Mouse (Mus musculus) forebrain, embryonic 11.5 days (tissue): ENCODE measurements around the gene Ldb3. TPM values are rescaled to one million over a fixed set of nuclear protein-coding genes. Genes with fewer than 3 reads are reported as not detected.
A peak's percentile ranks its signal among the peaks of the same experiment; 100 is the strongest.

Experiments
- ATAC-seq: fragments of 200-750 bp; cut with Nextera tagmentation; replicated peaks from 2 replicates; pipeline ENCODE4 v1.8.0; 2017; ENCODE audit warnings: moderate TSS enrichment; ENCODE audit not compliant: low FRiP score
- DNase-seq: peaks from one replicate; pipeline ENCODE4 v3.0.0-alpha.2; 2017; ENCODE audit warnings: low spot score
- H3K27ac ChIP-seq: fragments of 300-500 bp; sonication (generic); 2 replicates; pipeline ENCODE4 v1.5.1; 2014; ENCODE audit warnings: low read depth, low read length
- H3K27me3 ChIP-seq: fragments of 300-500 bp; sonication (generic); 2 replicates; pipeline ENCODE4 v1.6.1; 2014; ENCODE audit warnings: mild to moderate bottlenecking, low read length, mixed read lengths; ENCODE audit not compliant: control insufficient read depth, insufficient read depth
- H3K36me3 ChIP-seq: fragments of 300-500 bp; sonication (generic); 2 replicates; pipeline ENCODE4 v1.6.1; 2014; ENCODE audit warnings: mild to moderate bottlenecking, low read length, moderate library complexity, mixed read lengths; ENCODE audit not compliant: control insufficient read depth, insufficient read depth
- H3K4me1 ChIP-seq: fragments of 300-500 bp; sonication (generic); replicated peaks from 2 replicates; pipeline ENCODE4 v1.6.1; 2014; ENCODE audit warnings: low read length, mixed read lengths; ENCODE audit not compliant: control insufficient read depth, insufficient read depth
- H3K4me2 ChIP-seq: fragments of 300-500 bp; sonication (generic); 2 replicates; pipeline ENCODE4 v1.6.1; 2014; ENCODE audit warnings: low read depth, mild to moderate bottlenecking, low read length, moderate library complexity, mixed read lengths; ENCODE audit not compliant: severe bottlenecking
- H3K4me3 ChIP-seq: fragments of 300-500 bp; sonication (generic); 2 replicates; pipeline ENCODE4 v1.5.1; 2014; ENCODE audit warnings: low read depth, low read length
- H3K9ac ChIP-seq: fragments of 300-500 bp; sonication (generic); 2 replicates; pipeline ENCODE4 v1.6.1; 2014; ENCODE audit warnings: low read length
- H3K9me3 ChIP-seq: fragments of 300-500 bp; sonication (generic); 2 replicates; pipeline ENCODE4 v1.6.1; 2016; ENCODE audit warnings: low read length, mixed read lengths; ENCODE audit not compliant: control insufficient read depth
- WGBS: fragments of 180-500 bp; shearing (Covaris S2); extraction: QIAGEN DNeasy Blood & Tissue Kit; methylation state at CpG from one replicate; pipeline ENCODE4 v1.1.7; 2014; 5-methylcytosine and 5-hydroxymethylcytosine counted together
- polyA plus RNA-seq: library from polyadenylated mRNA; unstranded; fragments of >200 nt; fragmentation: Nextera tagmentation; extraction: Ambion mirVana; gene quantifications from 2 replicates; pipeline ENCODE4 v1.2.1, GENCODE M21; 2014

Gene Ldb3
- polyA plus RNA-seq, 1 experiment from 2014 or later, result not detected

DNA sequence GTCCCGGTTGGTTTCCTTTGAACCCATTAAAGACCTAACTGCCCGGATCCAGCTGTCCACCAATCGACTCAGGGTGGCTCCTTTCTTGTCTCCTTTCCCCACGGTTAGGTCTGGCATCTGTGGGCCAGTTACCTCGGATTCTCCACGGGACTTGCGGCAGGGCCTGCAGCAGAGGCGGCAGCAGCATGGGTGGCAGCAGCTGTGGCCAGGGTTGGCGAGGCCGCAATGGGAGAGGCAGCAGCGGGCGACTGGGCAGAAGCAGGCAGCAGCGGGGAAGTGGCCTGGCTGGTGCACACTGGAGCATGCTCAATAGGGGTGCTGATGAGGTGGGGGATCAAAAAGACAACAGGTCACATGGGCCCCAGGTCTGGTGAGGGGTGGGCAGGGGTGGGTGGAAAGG is 33.3 kb downstream of the Ldb3 start:
- ATAC-seq (no peak), DNase-seq (no peak)
- no peak overlapping the region for H3K9ac ChIP-seq
- H3K4me3 ChIP-seq, result no peak overlapping the region
- no peaks in the 10 kb centered on the region for H3K4me1 ChIP-seq
- no peaks in the 10 kb centered on the region for H3K36me3 ChIP-seq
- no peak overlapping the region for H3K27ac ChIP-seq
- H3K9me3 ChIP-seq, result no peaks in the 10 kb centered on the region
- no peaks in the 10 kb centered on the region for H3K27me3 ChIP-seq
- WGBS, result 76% methylated on average over 13 of the region's 13 CpGs
- no peak overlapping the region for H3K4me2 ChIP-seq

DNA sequence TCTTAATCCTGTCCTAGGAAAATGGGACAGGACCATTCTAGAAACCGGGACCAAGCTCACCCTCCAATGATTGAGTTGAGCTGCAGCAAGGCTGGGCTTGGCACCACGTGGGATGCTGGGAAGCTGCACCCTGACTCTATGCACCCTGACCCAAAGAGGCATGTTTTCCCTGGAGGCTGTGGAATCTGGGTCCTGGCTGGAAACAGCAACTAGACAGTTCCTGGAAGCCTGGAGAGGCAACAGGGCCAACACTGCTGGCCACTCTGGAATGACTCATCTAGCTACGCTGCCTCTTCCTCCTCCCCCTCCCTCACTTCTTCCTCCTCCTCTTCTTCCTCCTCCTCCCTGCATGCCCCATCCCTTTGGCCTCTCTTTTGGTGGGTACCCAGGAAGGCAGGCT is 34.4 kb downstream of the Ldb3 start:
- H3K4me3 ChIP-seq, result no peak overlapping the region
- no peaks in the 10 kb centered on the region for H3K9me3 ChIP-seq
- ATAC-seq (no peak), DNase-seq (no peak)
- no peaks in the 10 kb centered on the region for H3K27me3 ChIP-seq
- no peak overlapping the region for H3K27ac ChIP-seq
- H3K36me3 ChIP-seq, result no peaks in the 10 kb centered on the region
- WGBS, result 75% methylated on average over 3 of the region's 3 CpGs
- H3K9ac ChIP-seq, result no peak overlapping the region
- H3K4me2 ChIP-seq, result no peak overlapping the region
- no peaks in the 10 kb centered on the region for H3K4me1 ChIP-seq

DNA sequence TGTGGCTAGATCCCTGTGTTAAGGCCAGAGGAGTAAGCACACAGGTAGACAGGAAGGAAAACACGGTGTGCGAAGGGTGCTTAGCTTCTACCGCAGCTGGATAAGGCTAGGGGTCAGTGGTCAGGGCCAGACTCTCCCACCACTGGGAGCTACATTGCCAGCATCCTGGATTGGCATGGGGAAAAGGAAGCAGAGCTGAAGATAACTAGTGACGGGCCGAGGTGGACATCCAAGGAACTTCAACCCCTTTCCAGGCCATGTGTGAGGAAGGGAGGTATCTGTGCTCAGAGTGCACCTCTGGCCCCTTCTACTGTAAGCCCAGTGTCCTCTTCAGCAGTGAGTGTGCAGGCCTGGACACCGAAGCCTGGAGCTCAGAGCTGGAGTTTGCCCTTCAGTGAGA is 35.0 kb downstream of the Ldb3 start:
- no peaks in the 10 kb centered on the region for H3K27me3 ChIP-seq
- H3K4me3 ChIP-seq, result no peak overlapping the region
- ATAC-seq (no peak), DNase-seq (no peak)
- no peaks in the 10 kb centered on the region for H3K4me1 ChIP-seq
- no peaks in the 10 kb centered on the region for H3K9me3 ChIP-seq
- 85% methylated on average over 6 of the region's 6 CpGs for WGBS
- no peak overlapping the region for H3K4me2 ChIP-seq
- no peaks in the 10 kb centered on the region for H3K36me3 ChIP-seq
- no peak overlapping the region for H3K9ac ChIP-seq
- H3K27ac ChIP-seq, result no peak overlapping the region

DNA sequence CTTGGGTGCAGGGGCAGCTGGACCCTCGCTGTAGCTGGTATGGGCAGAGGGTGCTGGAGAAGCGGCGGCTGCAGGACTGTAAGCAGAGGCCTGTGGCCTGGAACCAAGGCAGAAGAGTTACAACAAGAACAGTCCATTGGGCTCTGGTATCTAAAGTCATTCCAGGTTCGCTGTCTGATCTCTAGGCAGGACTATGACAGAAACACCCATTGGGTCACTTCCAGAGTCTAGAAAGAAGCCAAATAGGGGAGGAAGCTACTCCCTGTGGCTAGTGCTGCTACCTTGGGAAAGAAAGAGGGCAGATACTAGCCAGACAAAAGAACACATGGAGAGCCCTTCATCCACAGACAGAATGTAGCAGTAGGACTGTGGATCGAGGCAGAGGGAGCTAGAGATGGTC is 36.3 kb downstream of the Ldb3 start:
- H3K27me3 ChIP-seq, result peaks cover 2% of the 10 kb centered on the region; the same call in 1 of the 2 replicates
- 89% methylated on average over 5 of the region's 5 CpGs for WGBS
- no peak overlapping the region for H3K4me3 ChIP-seq
- no peak overlapping the region for H3K9ac ChIP-seq
- H3K4me2 ChIP-seq, result no peak overlapping the region
- H3K4me1 ChIP-seq, result 0 out of 2 replicates have a peak, but pooled peaks cover 2% of the 10 kb centered on the region
- ATAC-seq, result no peak
- H3K36me3 ChIP-seq, result no peaks in the 10 kb centered on the region
- H3K9me3 ChIP-seq, result no peaks in the 10 kb centered on the region
- H3K27ac ChIP-seq, result no peak overlapping the region
- no peak for DNase-seq

DNA sequence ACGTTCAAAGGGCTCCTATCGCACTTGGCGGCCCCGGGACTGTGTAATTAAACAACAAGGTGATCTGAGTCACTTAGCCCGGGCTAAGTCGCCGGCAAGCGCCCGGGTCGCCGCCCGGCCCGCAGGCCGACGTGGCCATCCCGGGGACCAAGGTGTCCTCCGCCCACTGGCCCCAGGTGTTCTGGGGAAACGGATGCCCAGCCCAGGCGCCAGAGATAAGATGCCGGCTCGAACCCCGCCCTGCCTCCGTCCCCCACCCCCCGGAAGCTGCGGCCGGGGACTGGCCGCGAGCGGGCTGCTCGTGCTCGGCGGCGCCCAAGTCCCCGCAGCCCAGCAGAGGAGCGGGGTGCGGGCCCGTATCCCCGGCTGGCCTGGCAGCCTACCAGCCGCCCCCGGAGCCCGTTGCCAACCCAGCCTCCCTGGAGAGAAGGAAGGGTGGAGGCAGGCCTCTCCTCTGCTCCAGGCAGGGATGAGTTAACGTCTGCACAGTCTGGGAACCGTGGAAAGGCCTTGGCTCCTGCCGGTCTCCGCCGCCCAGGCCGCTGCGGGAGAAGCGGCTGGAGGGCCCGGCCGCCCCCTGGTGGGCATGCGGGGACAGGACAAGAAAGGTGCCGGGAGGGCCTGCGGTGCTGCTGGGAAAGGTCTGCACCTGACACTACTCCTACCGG is 39.3 kb downstream of the Ldb3 start:
- H3K27ac ChIP-seq, result no peak overlapping the region; the same call in 1 of the 2 replicates
- peak overlapping the region; percentile 86 for H3K9ac ChIP-seq
- peaks cover 2% of the 10 kb centered on the region; the same call in 1 of the 2 replicates for H3K27me3 ChIP-seq
- peak overlapping the region; percentile 72 for H3K4me3 ChIP-seq
- DNase-seq (peak; percentile 95), ATAC-seq (peak; percentile 94)
- peak overlapping the region; percentile 94 for H3K4me2 ChIP-seq
- under 1% methylated on average over 54 of the region's 55 CpGs for WGBS
- H3K9me3 ChIP-seq, result no peaks in the 10 kb centered on the region
- H3K36me3 ChIP-seq, result no peaks in the 10 kb centered on the region
- H3K4me1 ChIP-seq, result 0 out of 2 replicates have a peak, but pooled peaks cover 2% of the 10 kb centered on the region

DNA sequence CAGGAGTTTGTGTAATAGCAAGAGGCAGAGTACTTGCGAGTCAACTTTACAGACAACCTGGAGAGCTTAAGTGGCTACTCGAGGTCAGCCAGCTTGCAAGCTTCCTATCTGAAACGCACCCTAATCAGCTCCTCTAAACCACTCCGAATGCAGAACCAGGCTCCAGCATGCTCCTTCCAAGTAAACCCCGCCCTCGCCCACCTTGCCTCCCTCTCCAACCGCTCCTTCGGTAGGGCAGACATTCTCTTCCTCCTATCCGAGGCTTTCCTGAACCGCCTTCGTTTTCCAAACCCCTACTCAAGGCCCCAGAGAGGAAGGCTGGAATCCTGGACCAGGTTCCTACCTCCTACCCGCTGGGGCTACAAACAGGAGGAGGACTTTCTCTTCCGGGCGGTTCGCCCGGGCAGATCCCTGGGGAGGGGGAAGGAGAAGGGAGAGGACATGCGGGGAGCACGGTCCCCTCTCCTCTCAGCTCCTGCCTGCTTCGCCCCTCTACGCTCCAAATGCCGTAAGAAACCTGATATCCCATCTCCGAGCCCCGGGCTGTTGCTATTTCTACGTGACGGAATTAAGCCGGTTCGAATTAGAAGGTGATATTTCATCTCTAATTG is 40.0 kb downstream of the Ldb3 start:
- H3K4me2 ChIP-seq, result peak overlapping the region; percentile 94
- 0 out of 2 replicates have a peak, but pooled peaks cover 2% of the 10 kb centered on the region for H3K4me1 ChIP-seq
- H3K27me3 ChIP-seq, result peaks cover 2% of the 10 kb centered on the region; the same call in 1 of the 2 replicates
- peak overlapping the region; percentile 72 for H3K4me3 ChIP-seq
- peak overlapping the region; percentile 86 for H3K9ac ChIP-seq
- peak; percentile 78 for DNase-seq
- peak; percentile 65 for ATAC-seq
- WGBS, result under 1% methylated on average over 27 of the region's 27 CpGs
- H3K36me3 ChIP-seq, result no peaks in the 10 kb centered on the region
- no peak overlapping the region for H3K27ac ChIP-seq
- no peaks in the 10 kb centered on the region for H3K9me3 ChIP-seq

DNA sequence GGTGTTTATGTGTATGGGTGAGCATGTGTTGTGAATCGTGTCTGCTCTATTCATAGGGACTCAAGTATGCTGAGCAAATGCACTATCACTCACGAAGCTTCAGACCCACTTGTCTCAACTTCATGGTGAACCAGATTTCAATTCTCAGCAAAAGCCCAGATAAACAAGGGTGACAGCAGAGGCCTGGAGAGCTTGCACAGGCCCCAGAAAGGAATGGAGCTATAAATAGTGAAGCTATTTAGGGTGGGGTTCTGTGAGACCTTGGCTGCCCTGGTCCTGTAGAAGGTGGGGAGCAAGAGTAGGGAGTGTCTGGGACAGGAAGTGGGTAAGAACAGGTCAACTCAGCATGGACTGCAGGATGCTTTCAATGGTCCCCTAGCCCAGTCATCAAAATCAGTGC is 43.9 kb downstream of the Ldb3 start:
- Histone ChIP-seq H3K27ac (no peak overlapping the region), H3K9me3 (no peaks in the 10 kb centered on the region), H3K36me3 (no peaks in the 10 kb centered on the region), H3K4me1 (0 out of 2 replicates have a peak, but pooled peaks cover 5% of the 10 kb centered on the region), H3K4me2 (no peak overlapping the region), H3K9ac (no peak overlapping the region), H3K4me3 (no peak overlapping the region), H3K27me3 (peaks cover 2% of the 10 kb centered on the region; the same call in 1 of the 2 replicates)
- ATAC-seq (no peak), DNase-seq (no peak)
- 79% methylated on average over 2 of the region's 2 CpGs for WGBS

DNA sequence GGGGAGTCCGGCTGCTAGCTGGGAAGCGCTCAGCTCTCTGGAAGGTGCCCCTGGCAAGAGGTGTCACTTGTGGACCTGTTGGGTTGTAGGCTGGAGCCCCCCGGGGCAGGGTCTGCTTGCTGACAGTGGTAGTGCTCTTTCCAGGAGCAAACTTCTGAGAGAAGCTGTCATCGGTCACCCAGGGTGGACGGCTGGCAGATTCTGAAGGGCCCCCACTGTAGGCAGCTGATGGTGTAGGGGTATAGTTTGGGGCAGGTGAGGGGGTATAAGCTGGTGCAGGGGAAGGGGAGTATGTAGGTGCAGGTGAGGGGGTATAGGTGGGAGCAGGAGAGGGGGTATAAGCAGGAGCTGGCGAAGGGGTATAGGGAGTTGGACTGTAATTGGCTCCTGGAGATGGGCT is 44.5 kb downstream of the Ldb3 start:
- Histone ChIP-seq H3K36me3 (no peaks in the 10 kb centered on the region), H3K4me1 (0 out of 2 replicates have a peak, but pooled peaks cover 5% of the 10 kb centered on the region), H3K27me3 (peaks cover 2% of the 10 kb centered on the region; the same call in 1 of the 2 replicates), H3K4me2 (no peak overlapping the region), H3K9me3 (no peaks in the 10 kb centered on the region), H3K27ac (no peak overlapping the region), H3K4me3 (no peak overlapping the region), H3K9ac (no peak overlapping the region)
- ATAC-seq, result no peak
- WGBS, result 88% methylated on average over 6 of the region's 6 CpGs
- DNase-seq, result no peak
